Mouse (Mus musculus): ENCODE measurements around the gene E2f6.

DNA sequence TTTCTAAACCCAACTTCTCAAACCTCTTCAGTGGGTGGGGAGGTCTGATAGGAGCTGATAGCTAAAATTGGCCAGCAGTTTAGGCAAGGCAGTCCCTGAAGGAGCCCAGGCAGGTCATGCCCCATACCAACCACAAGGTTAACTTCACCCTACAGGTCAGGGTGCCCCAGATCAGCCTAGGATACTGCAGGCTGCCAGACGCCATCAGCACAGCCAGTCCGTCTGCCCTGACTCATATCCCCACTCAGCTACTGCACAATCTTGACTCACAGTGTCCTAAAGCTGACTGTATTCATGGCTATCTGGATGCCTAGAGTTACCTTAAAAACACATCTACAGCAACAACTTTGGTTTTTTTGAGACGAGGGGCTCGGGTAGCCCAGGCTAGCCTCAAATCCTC lies 20.3 kb upstream of the E2f6 start:
- no peak for TF ChIP-seq POLR2A (IDR thresholded peaks at IDR 0.05; ENCODE audit: extremely low read depth, insufficient read depth, low read length)
- TF ChIP-seq CTCF (IDR thresholded peaks at IDR 0.05; ENCODE audit: low read depth, low read length), result no peak
